Mouse (Mus musculus) Muller cell, postnatal 12 days (primary cell): ENCODE results near the gene Ace3.

Experiments used
- DNase-seq: peaks from one replicate; pipeline ENCODE4 v3.0.0-alpha.2; 2015; ENCODE audit errors: inconsistent ontology term

Gene Ace3

DNA sequence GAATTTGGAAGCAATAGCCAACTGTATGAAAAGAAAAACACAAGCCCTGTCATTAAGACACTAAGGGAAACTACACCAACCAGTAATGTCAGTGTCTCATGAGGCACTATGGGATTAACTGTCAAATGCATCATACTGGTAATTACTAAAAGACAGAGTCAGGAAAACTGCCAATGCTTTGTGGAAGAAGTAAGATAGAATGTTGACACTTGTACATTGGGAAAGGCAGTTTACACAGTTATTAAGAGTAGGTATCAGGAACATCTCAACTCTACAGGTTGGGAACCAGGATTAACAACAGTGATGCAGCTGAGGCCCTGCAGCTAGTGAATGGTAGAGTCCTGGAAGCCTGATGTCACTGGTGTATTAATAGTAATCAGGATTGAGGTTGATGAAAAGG, 49.9 kb downstream of the Ace3 start:
- DNase-seq = no peak

DNA sequence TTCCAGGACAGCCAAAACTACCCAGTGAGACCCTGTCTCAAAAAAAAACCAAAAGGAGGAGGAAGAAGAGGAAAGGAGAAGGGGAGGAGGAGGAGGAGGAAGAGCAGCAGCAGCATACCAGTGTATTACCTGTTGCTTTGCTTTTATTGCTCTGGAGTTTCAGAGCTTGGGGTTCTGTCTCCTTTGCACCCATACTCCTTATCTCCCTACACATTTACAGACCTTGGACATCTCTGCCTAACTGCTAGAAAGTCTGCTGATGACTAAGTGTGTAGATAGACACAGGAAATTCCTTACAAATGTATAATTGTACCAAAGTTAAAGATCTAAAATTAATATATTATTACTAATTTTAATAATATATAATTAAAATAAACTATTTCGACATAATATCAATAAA, 50.8 kb downstream of the Ace3 start:
- no peak for DNase-seq

DNA sequence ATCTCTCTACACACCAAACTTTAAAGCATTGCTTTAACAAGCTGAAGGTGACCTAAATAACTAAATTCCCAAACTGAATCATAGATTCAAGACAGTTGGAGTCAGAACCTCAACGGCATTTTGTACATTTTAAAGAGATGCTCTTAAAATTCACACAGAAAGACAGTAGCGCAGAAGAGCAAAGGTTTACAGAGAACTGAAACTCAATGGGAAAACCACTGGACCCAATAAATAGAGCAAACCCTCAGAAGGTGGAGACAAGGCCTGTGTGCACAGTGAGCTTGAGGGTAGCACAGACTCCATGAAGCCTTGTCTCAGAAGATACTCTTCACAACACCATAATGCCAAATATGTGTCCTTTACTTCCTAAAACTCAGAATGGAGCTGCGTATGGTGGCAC, 51.3 kb downstream of the Ace3 start:
- DNase-seq = no peak

DNA sequence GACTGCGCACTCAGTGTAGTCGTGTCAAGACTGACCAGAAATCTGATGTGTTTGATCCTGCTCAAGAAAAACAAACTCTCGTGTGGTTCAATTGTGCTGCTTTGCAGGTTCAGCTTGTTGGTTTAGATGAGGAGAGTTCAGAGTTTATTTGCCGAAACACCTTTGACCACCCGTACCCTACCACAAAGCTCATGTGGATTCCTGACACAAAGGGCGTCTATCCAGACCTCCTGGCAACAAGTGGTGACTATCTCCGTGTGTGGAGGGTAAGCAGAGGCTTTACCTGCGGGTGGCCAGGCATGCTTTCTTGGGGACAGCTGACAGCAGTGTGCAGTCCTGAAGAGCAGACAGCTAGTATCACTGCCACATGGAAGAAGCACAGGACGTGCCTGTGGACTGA, 52.1 kb downstream of the Ace3 start:
- DNase-seq = no peak

DNA sequence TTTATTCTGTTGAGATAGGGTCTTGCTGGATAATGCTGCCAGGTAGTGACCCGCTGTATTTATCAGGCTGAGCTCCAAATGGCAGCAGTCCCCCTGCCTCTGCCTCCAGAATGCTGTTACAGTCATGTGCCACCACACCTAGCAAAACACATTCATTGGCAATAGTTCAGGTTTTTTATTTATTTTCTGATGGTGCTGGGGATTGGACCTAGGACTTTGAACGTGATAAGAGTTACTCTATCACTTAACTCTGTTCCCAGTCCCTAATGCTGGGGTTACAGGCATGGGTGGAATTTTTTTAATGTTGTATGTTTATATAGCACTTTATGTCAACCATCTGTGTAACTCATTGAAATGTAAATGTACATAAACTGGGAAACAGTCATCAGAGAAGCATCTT, 59.4 kb downstream of the Ace3 start:
- no peak for DNase-seq

DNA sequence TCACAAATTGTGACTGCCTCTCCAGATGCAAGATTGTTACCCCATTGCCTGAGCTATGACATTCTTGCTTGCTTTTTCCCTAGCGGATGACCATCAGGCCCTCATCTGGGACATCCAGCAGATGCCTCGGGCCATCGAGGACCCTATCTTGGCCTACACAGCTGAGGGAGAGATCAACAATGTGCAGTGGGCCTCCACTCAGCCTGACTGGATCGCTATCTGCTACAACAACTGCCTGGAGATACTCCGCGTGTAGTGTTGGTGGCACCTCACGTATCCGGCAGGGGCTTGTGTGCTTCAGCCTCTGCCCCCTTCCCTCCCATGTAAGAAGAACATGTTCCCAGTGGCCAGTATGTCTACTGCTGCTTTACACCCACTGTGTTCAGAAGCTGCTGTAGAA, 60.1 kb downstream of the Ace3 start:
- no peak for DNase-seq
